Mouse (Mus musculus): ENCODE data around the gene Kdm3a. TPM values are rescaled to one million over a fixed set of nuclear protein-coding genes. Genes with fewer than 3 reads are reported as not detected.

The Kdm3a gene
- polyA plus RNA-seq, 3 experiments from 2014 or later, result 43.1 to 68.4 (median 46.4) TPM

DNA sequence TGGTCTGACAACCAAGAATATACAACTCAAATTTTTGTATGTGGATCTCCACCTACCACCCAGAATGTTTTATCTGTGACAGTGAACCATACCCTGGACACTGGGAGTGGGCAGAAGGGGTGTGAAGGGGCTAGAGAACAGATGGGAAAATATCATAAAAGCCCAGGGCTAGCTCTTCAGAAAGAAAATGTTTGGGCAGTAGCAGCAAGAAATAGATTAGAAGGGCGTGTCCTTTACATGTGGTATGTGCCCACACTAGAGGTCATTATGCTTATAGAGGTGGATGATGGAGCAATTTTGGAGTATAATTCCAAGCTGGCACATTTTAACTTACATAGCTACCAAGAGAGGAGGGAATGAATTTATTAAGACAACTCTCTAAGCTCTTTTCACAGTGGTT is 57.4 kb downstream of the Kdm3a start:
- no peak for ATAC-seq

DNA sequence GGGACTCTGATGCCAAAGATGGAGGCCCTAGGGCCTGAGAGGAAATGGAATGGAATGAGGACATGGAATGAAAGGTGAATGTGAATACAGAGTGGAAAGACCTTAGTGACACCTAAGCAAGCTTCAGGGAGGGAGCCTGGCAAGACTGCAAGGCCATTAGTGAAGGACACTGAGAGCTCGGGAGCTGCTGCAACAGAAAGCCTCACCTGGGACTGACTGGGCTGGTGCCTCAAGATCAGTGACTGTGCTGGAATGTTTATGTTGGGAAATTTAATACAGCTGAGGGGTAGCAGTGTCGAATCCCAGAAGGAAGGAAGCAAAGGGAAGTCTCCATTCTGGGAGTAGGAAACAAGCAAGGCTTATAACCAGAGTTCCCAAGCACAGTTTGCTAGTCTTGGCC is 63.8 kb downstream of the Kdm3a start:
- no peak for ATAC-seq

DNA sequence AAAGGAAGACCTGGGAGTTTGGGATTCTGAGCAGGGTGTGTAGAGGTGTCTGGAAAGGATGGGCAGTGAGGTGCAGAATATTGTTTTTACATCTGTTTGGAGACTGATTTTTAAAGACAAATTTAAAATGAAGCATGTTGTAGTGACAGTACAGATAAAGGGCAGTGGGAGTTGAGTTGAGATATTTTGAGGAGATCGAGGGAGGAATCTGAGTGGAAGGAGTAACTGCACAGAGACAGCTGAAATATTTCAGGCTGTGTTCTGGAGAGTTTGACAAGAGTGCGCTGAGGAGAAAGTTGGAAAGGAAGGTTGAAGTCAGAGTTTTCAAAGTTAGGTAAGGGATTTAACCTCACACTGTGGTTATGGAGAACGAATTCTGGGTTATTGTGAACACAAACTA is 64.2 kb downstream of the Kdm3a start:
- ATAC-seq, result no peak

DNA sequence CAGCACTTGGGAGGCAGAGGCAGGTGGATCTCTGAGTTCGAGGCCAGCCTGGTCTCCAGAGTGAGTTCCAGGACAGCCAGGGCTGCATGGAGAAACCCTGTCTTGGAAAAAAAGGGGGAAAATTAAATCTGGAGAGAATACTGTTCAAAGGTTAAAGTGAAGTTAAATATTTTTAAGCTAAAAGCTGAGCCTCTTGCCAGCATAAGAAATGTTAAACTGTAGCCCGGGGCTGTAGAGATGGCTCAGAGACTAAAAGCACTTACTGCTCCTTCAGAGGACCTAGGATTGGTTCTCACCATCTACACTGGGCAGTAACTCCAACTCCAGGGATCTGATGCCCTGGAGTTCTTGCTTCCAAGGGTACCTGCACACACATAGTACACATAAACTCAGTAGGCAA is 76.0 kb downstream of the Kdm3a start:
- ATAC-seq, result no peak

DNA sequence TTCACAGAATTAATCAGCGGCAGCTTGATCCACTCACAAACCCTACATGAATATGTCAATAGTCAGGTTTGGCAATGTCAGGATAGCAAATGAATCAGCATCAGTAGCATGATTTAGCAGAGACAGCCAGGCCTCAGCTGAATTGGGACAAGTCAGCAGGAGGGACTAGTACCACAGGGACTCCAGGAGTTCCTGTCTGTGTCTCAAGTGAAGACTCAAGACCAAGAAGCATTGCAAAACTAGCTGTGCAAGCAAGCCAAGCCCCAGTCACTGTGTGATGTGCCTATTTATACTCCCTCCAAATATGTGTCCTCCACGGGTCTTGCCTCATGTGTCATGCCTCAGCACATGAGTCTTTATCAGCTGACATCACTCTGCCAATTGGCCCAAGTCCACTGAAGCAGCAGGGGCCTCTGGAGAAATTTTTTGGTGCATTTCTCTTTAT is 77.3 kb downstream of the Kdm3a start:
- ATAC-seq, result no peak

DNA sequence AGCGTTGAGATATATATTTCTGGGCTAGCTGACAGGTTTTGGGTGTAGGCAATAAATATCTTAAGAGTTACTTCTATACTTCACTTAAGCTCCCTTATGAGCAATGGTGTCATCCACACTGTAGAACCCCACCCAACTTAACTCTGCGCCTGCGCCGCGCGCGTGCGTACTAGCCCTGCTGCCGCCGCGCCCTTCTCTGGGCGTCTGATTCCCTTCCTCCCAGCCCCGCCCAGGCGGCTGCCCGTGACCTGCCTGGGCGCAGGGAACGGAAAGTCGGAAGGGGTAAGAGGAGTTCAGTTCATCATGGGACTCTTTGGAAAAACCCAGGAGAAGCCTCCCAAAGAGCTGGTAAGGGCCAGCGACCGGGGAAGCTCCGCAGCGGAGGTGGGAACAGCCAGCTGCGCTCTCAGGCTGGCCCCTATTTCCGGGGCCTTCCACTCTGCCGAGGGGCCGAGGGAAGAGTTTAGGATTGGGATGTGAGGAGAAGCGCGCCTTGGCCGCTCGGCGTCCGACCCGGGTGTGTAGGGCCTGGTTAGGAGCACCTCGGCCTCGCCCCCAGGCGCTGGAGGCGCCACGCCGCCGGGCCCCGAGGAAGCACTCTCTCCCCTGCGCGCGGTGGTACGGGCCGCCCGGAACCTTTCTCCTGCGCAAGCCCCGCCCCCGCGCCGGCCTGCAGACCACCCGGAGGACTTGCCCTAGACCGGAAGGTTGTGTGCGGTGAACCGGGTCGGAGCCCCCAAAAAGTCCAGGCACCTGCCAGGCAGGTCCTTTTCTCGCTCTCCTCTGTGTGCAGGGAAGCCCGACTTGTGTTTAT is 88.9 kb downstream of the Kdm3a start, which contains the start of gene Chmp3:
Gene Chmp3 (plus strand): TSS at position 112 of the 814 bp plus-strand sequence.
- ATAC-seq, result peak; percentile 90

Other genes with a start within 250 kb of the Kdm3a start
- 10 to 100 TPM; 12.3 to 17.7 (median 13.4) TPM for gene Rmnd5a, start 192.4 kb downstream of the Kdm3a start, polyA plus RNA-seq (2017; shearing (Covaris generic))
- 1 to 10 TPM; 3.6 to 6.5 (median 6.3) TPM for gene Rnf103, start 139.1 kb downstream of the Kdm3a start, polyA plus RNA-seq (2017; shearing (Covaris generic))
- gene Chmp3, start 89.2 kb downstream of the Kdm3a start, polyA plus RNA-seq (2017; shearing (Covaris generic)), result 100 to 1,000 TPM in 1 of 3 experiments, 10 to 100 TPM in 2; 61.2 to 119 (median 95.4) TPM
- gene Reep1, start 74.6 kb upstream of the Kdm3a start, polyA plus RNA-seq (2017; shearing (Covaris generic)), result under 1 TPM in 2 of 3 experiments, not detected in 1; 0.55 to 0.59 TPM
- 10 to 100 TPM; 61.2 to 73.9 (median 67.8) TPM for gene Mrpl35, start 194.0 kb upstream of the Kdm3a start, polyA plus RNA-seq (2017; shearing (Covaris generic))
- gene Immt, start 198.3 kb upstream of the Kdm3a start, polyA plus RNA-seq (2017; shearing (Covaris generic)), result 100 to 1,000 TPM; 107 to 131 (median 127) TPM